Mouse (Mus musculus): Measurements from ENCODE around the gene Ppp2r1b. TPM values are rescaled to one million over a fixed set of nuclear protein-coding genes. Genes with fewer than 3 reads are reported as not detected.
A peak's percentile ranks its signal among the peaks of the same experiment; 100 is the strongest.

Ppp2r1b gene
- polyA plus RNA-seq, 1 experiment from 2014 or later = 36.6 TPM

- Histone ChIP-seq H3K9ac (ENCODE audit: low read depth, low read length) (no peak overlapping the region), H3K27me3 (ENCODE audit: insufficient read depth, low read length) (no peaks in the 10 kb centered on the region), H3K4me1 (replicated peaks; ENCODE audit: insufficient read depth, low read length) (peaks cover 14% of the 10 kb centered on the region; the same call in 1 of the 2 replicates), H3K36me3 (ENCODE audit: insufficient read depth, low read length) (0 out of 2 replicates have a peak, but pooled peaks cover 10% of the 10 kb centered on the region), H3K4me2 (ENCODE audit: low read length) (no peak overlapping the region), H3K9me3 (replicated peaks; ENCODE audit: low read length) (no peaks in the 10 kb centered on the region), H3K27ac (no peak overlapping the region), H3K4me3 (replicated peaks; ENCODE audit: low read depth, low read length) (no peak overlapping the region)
- no peak for TF ChIP-seq CTCF (IDR thresholded peaks at IDR 0.05; ENCODE audit: low read depth)
- 81% methylated on average over 3 of the region's 3 CpGs for WGBS
- DNase-seq (ENCODE audit: low spot score) (no peak), ATAC-seq (replicated peaks; ENCODE audit: low FRiP score, low read depth) (no peak)
Measured at GRCm38 (mm10) chr9:50890494-50891090, 45.5 kb downstream of the Ppp2r1b start.

GRCm38 (mm10) chr9:50893665-50894064, 48.6 kb downstream of the Ppp2r1b start:
- DNase-seq (ENCODE audit: low spot score) (no peak), ATAC-seq (replicated peaks; ENCODE audit: low FRiP score, low read depth) (no peak)
- no peaks in the 10 kb centered on the region for H3K9me3 ChIP-seq (replicated peaks; ENCODE audit: low read length)
- no peak overlapping the region for H3K27ac ChIP-seq
- H3K27me3 ChIP-seq (ENCODE audit: insufficient read depth, low read length) = no peaks in the 10 kb centered on the region
- no peak for TF ChIP-seq CTCF (IDR thresholded peaks at IDR 0.05; ENCODE audit: low read depth)
- 0 out of 2 replicates have a peak, but pooled peaks cover 22% of the 10 kb centered on the region for H3K36me3 ChIP-seq (ENCODE audit: insufficient read depth, low read length)
- H3K4me3 ChIP-seq (replicated peaks; ENCODE audit: low read depth, low read length) = no peak overlapping the region
- H3K4me2 ChIP-seq (ENCODE audit: low read length) = no peak overlapping the region
- no peaks in the 10 kb centered on the region for H3K4me1 ChIP-seq (replicated peaks; ENCODE audit: insufficient read depth, low read length)
- no peak overlapping the region for H3K9ac ChIP-seq (ENCODE audit: low read depth, low read length)
- 85% methylated on average over 4 of the region's 4 CpGs for WGBS

GRCm38 (mm10) chr9:50900026-50900920, 55.2 kb downstream of the Ppp2r1b start:
- WGBS = 61% methylated on average over 7 of the region's 7 CpGs
- Histone ChIP-seq H3K4me1 (replicated peaks; ENCODE audit: insufficient read depth, low read length) (0 out of 2 replicates have a peak, but pooled peaks cover 6% of the 10 kb centered on the region), H3K27ac (0 out of 2 replicates have a peak overlapping the region, but pooled peaks have one; percentile 10), H3K9ac (ENCODE audit: low read depth, low read length) (no peak overlapping the region), H3K9me3 (replicated peaks; ENCODE audit: low read length) (no peaks in the 10 kb centered on the region), H3K36me3 (ENCODE audit: insufficient read depth, low read length) (0 out of 2 replicates have a peak, but pooled peaks cover 18% of the 10 kb centered on the region), H3K4me3 (replicated peaks; ENCODE audit: low read depth, low read length) (no peak overlapping the region), H3K4me2 (ENCODE audit: low read length) (no peak overlapping the region), H3K27me3 (ENCODE audit: insufficient read depth, low read length) (no peaks in the 10 kb centered on the region)
- ATAC-seq (replicated peaks; ENCODE audit: low FRiP score, low read depth) (no peak), DNase-seq (ENCODE audit: low spot score) (peak; percentile 51)
- TF ChIP-seq CTCF (IDR thresholded peaks at IDR 0.05; ENCODE audit: low read depth) = no peak

- no peak for TF ChIP-seq CTCF (IDR thresholded peaks at IDR 0.05; ENCODE audit: low read depth)
Measured at GRCm38 (mm10) chr9:50904196-50904847, 59.2 kb downstream of the Ppp2r1b start.

GRCm38 (mm10) chr9:50905321-50905720, 60.2 kb downstream of the Ppp2r1b start:
- Histone ChIP-seq H3K4me1 (replicated peaks; ENCODE audit: insufficient read depth, low read length) (0 out of 2 replicates have a peak, but pooled peaks cover 7% of the 10 kb centered on the region), H3K27me3 (ENCODE audit: insufficient read depth, low read length) (no peaks in the 10 kb centered on the region), H3K36me3 (ENCODE audit: insufficient read depth, low read length) (no peaks in the 10 kb centered on the region), H3K27ac (no peak overlapping the region), H3K4me2 (ENCODE audit: low read length) (no peak overlapping the region), H3K9ac (ENCODE audit: low read depth, low read length) (no peak overlapping the region), H3K9me3 (replicated peaks; ENCODE audit: low read length) (no peaks in the 10 kb centered on the region), H3K4me3 (replicated peaks; ENCODE audit: low read depth, low read length) (no peak overlapping the region)
- 63% methylated on average over 3 of the region's 3 CpGs for WGBS
- ATAC-seq (replicated peaks; ENCODE audit: low FRiP score, low read depth) (no peak), DNase-seq (ENCODE audit: low spot score) (peak; percentile 74)
- no peak for TF ChIP-seq CTCF (IDR thresholded peaks at IDR 0.05; ENCODE audit: low read depth)

More at GRCm38 (mm10) chr9:50904196-50904847, 59.2 kb downstream of the Ppp2r1b start:
- Histone ChIP-seq H3K4me3 (replicated peaks; ENCODE audit: low read depth, low read length) (no peak overlapping the region), H3K9ac (ENCODE audit: low read depth, low read length) (no peak overlapping the region), H3K4me1 (replicated peaks; ENCODE audit: insufficient read depth, low read length) (0 out of 2 replicates have a peak, but pooled peaks cover 10% of the 10 kb centered on the region), H3K27ac (no peak overlapping the region), H3K9me3 (replicated peaks; ENCODE audit: low read length) (no peaks in the 10 kb centered on the region), H3K4me2 (ENCODE audit: low read length) (no peak overlapping the region), H3K36me3 (ENCODE audit: insufficient read depth, low read length) (no peaks in the 10 kb centered on the region), H3K27me3 (ENCODE audit: insufficient read depth, low read length) (no peaks in the 10 kb centered on the region)
- DNase-seq (ENCODE audit: low spot score) (no peak), ATAC-seq (replicated peaks; ENCODE audit: low FRiP score, low read depth) (no peak)
- 76% methylated on average over 6 of the region's 6 CpGs for WGBS
